Mouse (Mus musculus): ENCODE results near the gene Crlf3. TPM values are rescaled to one million over a fixed set of nuclear protein-coding genes. Genes with fewer than 3 reads are reported as not detected.

The Crlf3 gene
- polyA plus RNA-seq, 1 experiment from 2014 or later: 47.8 TPM

DNA sequence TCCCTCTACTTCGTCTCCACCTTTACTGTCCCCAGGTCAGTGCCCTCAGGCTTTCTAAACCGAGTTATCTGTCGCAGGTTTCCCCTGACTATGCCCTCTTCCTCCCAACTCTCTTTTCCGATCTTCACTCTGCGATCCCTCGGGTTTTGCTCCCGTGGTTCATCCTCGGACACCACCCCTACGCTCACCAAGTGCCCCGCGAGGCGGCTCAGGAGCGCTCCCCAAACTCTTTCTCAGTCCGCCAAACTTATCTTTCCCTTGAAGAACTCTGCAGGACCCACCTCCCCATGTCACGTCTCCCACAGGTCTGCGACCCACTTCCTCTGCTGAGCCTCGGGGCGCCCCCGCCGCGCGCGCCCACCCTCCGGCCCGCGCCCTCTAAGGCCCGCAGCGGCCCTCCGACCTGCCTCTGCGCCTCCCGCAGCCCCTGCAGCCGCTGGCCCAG is 388 bp downstream of the Crlf3 start:
- H3K36me3 ChIP-seq (replicated peaks; ENCODE audit: insufficient read depth, low read length): peaks cover 4% of the 10 kb centered on the region
- TF ChIP-seq EP300 (IDR thresholded peaks at IDR 0.05; ENCODE audit: low read depth): no peak
- no peak for TF ChIP-seq CTCF (IDR thresholded peaks at IDR 0.05; ENCODE audit: low read depth)
- no peak for DNase-seq
- ATAC-seq: peak; percentile 28
- H3K27me3 ChIP-seq (ENCODE audit: insufficient read depth, low read length): no peaks in the 10 kb centered on the region
- no peaks in the 10 kb centered on the region for H3K9me3 ChIP-seq (ENCODE audit: low read length)
- H3K4me1 ChIP-seq (ENCODE audit: insufficient read depth): peaks cover 19% of the 10 kb centered on the region
- under 1% methylated on average over 29 of the region's 32 CpGs for WGBS (ENCODE audit: insufficient replicate concordance)
- H3K27ac ChIP-seq (ENCODE audit: low read depth): peak overlapping the region; percentile 100
- peak overlapping the region; percentile 99 for H3K4me3 ChIP-seq (ENCODE audit: low read depth, low read length)
- H3K9ac ChIP-seq (replicated peaks): peak overlapping the region; percentile 100
- H3K4me2 ChIP-seq (ENCODE audit: low read depth, low read length): peak overlapping the region; percentile 86

GRCm38 (mm10) chr11:80079751-80080150 is 1.0 kb downstream of the Crlf3 start:
- no peak for DNase-seq
- Histone ChIP-seq H3K4me1 (ENCODE audit: insufficient read depth) (peaks cover 17% of the 10 kb centered on the region), H3K36me3 (replicated peaks; ENCODE audit: insufficient read depth, low read length) (peaks cover 4% of the 10 kb centered on the region), H3K4me3 (ENCODE audit: low read depth, low read length) (peak overlapping the region; percentile 99), H3K9me3 (ENCODE audit: low read length) (no peaks in the 10 kb centered on the region), H3K27me3 (ENCODE audit: insufficient read depth, low read length) (no peaks in the 10 kb centered on the region), H3K4me2 (ENCODE audit: low read depth, low read length) (peak overlapping the region; percentile 86), H3K9ac (replicated peaks) (peak overlapping the region; percentile 100), H3K27ac (ENCODE audit: low read depth) (peak overlapping the region; percentile 100)
- WGBS (ENCODE audit: insufficient replicate concordance): 21% methylated on average over 6 of the region's 6 CpGs
- TF ChIP-seq EP300 (IDR thresholded peaks at IDR 0.05; ENCODE audit: low read depth): peak; percentile 87
- TF ChIP-seq CTCF (IDR thresholded peaks at IDR 0.05; ENCODE audit: low read depth): no peak
- ATAC-seq: no peak

GRCm38 (mm10) chr11:80078831-80079230 is 2.0 kb downstream of the Crlf3 start:
- Histone ChIP-seq H3K9ac (replicated peaks) (peak overlapping the region; percentile 18; the same call in 1 of the 2 replicates), H3K27me3 (ENCODE audit: insufficient read depth, low read length) (no peaks in the 10 kb centered on the region), H3K27ac (ENCODE audit: low read depth) (peak overlapping the region; percentile 36; the same call in 1 of the 2 replicates), H3K4me1 (ENCODE audit: insufficient read depth) (peaks cover 20% of the 10 kb centered on the region), H3K36me3 (replicated peaks; ENCODE audit: insufficient read depth, low read length) (peaks cover 9% of the 10 kb centered on the region), H3K4me3 (ENCODE audit: low read depth, low read length) (peak overlapping the region; percentile 99), H3K4me2 (ENCODE audit: low read depth, low read length) (peak overlapping the region; percentile 86), H3K9me3 (ENCODE audit: low read length) (no peaks in the 10 kb centered on the region)
- TF ChIP-seq CTCF (IDR thresholded peaks at IDR 0.05; ENCODE audit: low read depth) (no peak), EP300 (IDR thresholded peaks at IDR 0.05; ENCODE audit: low read depth) (no peak)
- 26% methylated on average over 1 of the region's 1 CpGs for WGBS (ENCODE audit: insufficient replicate concordance)
- no peak for ATAC-seq
- no peak for DNase-seq

DNA sequence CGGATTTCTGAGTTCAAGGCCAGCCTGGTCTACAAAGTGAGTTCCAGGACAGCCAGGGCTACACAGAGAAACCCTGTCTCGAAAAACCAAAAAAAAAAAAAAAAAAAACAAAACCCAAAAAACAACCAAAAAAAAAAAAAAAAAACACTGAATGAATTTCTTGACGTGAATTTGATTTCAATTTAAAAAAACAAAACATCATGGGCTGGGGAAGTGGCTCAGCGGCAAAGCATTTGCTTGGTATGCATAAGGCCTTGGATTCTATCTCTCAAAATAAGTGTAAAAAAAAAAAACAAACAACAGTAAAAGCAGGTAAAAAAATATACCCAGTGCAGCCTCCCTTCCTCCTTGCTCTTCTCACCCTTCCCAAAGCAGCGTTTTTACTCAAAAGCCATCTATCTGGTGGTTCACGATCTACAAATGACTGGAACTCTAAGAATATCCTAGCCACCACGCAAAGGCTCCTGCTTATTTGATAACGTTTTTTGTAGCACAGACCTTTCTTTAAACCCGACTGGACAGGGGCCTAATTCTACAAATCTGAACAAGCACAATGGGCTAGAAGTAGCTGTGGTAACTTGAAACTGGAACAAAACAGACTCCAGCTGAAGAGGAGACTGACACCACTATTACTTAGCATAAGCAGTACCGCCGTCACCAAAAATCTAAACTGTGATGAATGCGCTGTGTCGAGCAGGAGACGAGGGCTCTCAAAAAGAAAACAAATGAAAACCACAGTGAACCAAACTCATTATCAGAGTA is 2.8 kb downstream of the Crlf3 start:
- no peak for DNase-seq
- Histone ChIP-seq H3K9ac (replicated peaks) (peak overlapping the region; percentile 18; the same call in 1 of the 2 replicates), H3K4me3 (ENCODE audit: low read depth, low read length) (peak overlapping the region; percentile 99), H3K27ac (ENCODE audit: low read depth) (peak overlapping the region; percentile 35; the same call in 1 of the 2 replicates), H3K27me3 (ENCODE audit: insufficient read depth, low read length) (no peaks in the 10 kb centered on the region), H3K4me1 (ENCODE audit: insufficient read depth) (peaks cover 24% of the 10 kb centered on the region), H3K36me3 (replicated peaks; ENCODE audit: insufficient read depth, low read length) (peaks cover 16% of the 10 kb centered on the region), H3K4me2 (ENCODE audit: low read depth, low read length) (peak overlapping the region; percentile 86), H3K9me3 (ENCODE audit: low read length) (no peaks in the 10 kb centered on the region)
- TF ChIP-seq CTCF (IDR thresholded peaks at IDR 0.05; ENCODE audit: low read depth) (no peak), EP300 (IDR thresholded peaks at IDR 0.05; ENCODE audit: low read depth) (no peak)
- WGBS (ENCODE audit: insufficient replicate concordance): 56% methylated on average over 13 of the region's 14 CpGs
- no peak for ATAC-seq

GRCm38 (mm10) chr11:80075608-80076277 is 5.0 kb downstream of the Crlf3 start:
- no peaks in the 10 kb centered on the region for H3K9me3 ChIP-seq (ENCODE audit: low read length)
- peaks cover 17% of the 10 kb centered on the region for H3K4me1 ChIP-seq (ENCODE audit: insufficient read depth)
- no peaks in the 10 kb centered on the region for H3K27me3 ChIP-seq (ENCODE audit: insufficient read depth, low read length)
- 60% methylated on average over 5 of the region's 5 CpGs for whole genome bisulfite sequencing (ENCODE audit: insufficient replicate concordance)
- peaks cover 16% of the 10 kb centered on the region for H3K36me3 ChIP-seq (replicated peaks; ENCODE audit: insufficient read depth, low read length)
- no peak overlapping the region; the same call in 1 of the 2 replicates for H3K4me2 ChIP-seq (ENCODE audit: low read depth, low read length)
- peak overlapping the region; percentile 67 for H3K27ac ChIP-seq (ENCODE audit: low read depth)
- ATAC-seq: no peak
- H3K9ac ChIP-seq (replicated peaks): no peak overlapping the region; the same call in 1 of the 2 replicates
- no peak overlapping the region for H3K4me3 ChIP-seq (ENCODE audit: low read depth, low read length)
- no peak for DNase-seq
- no peak for TF ChIP-seq EP300 (IDR thresholded peaks at IDR 0.05; ENCODE audit: low read depth)
- no peak for TF ChIP-seq CTCF (IDR thresholded peaks at IDR 0.05; ENCODE audit: low read depth)

GRCm38 (mm10) chr11:80072365-80072764 is 8.4 kb downstream of the Crlf3 start:
- H3K36me3 ChIP-seq (replicated peaks; ENCODE audit: insufficient read depth, low read length): peaks cover 19% of the 10 kb centered on the region
- no peak for DNase-seq
- TF ChIP-seq EP300 (IDR thresholded peaks at IDR 0.05; ENCODE audit: low read depth) (no peak), CTCF (IDR thresholded peaks at IDR 0.05; ENCODE audit: low read depth) (no peak)

More at GRCm38 (mm10) chr11:80072365-80072764, 8.4 kb downstream of the Crlf3 start:
- no peak overlapping the region for H3K9ac ChIP-seq (replicated peaks)
- no peak overlapping the region for H3K4me3 ChIP-seq (ENCODE audit: low read depth, low read length)
- no peak for ATAC-seq
- WGBS (ENCODE audit: insufficient replicate concordance): 36% methylated on average over 3 of the region's 3 CpGs
- H3K4me2 ChIP-seq (ENCODE audit: low read depth, low read length): peak overlapping the region; percentile 3; the same call in 1 of the 2 replicates
- H3K27ac ChIP-seq (ENCODE audit: low read depth): peak overlapping the region; percentile 85
- H3K27me3 ChIP-seq (ENCODE audit: insufficient read depth, low read length): no peaks in the 10 kb centered on the region
- H3K9me3 ChIP-seq (ENCODE audit: low read length): no peaks in the 10 kb centered on the region
- H3K4me1 ChIP-seq (ENCODE audit: insufficient read depth): peaks cover 24% of the 10 kb centered on the region

Measured in liver, postnatal 0 days (tissue).